Mouse (Mus musculus): ENCODE measurements around the gene Acp7.
"Not testable (repeated sequence)": the region's sequence is repeated elsewhere in the genome, so short reads cannot be mapped to it uniquely, and the experiment has no call there.

Gene Acp7

DNA sequence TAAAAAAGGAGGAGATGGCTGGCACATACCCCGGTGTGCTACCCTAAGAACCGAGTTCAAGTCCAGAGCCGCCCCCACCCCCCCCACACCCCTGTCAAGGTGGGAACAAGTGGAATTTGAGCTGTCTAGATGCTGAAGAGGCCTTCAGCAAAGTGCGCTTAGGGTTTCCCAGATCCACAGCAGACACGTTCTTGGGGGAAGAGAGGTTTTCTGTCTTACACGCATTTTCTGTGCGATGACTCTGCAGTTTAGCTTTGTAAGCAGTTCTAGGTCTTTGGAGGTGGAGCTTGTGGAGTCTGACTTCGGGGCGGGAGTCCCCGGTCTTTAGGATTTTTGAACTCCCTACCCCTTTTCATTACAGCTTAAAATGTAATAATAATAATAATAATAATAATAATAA lies at the start of gene Acp7:
Gene Acp7, minus strand, starts transcription at position 260 of the 400 bp plus-strand sequence.
- DNase-seq: no peak

DNA sequence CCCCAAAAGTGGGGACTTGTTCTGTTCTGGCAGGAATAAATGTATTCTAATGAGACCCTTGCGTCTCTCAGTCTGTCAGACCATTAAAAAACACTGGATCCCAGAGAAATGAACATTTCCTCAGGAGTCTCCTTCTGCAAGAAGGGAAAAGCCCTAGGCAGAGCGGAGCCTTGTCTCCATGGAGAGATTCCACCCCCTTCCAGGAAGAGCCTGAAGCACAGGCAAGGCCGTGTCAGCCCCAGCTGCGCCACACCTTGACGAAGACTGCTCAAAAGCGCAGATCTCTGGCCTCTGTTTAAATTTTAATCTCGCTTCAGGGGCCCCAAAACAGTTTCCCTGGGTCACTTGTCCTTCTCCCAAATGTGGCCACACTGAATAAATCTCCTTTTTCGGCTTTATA lies 46.5 kb upstream of the Acp7 start:
- DNase-seq: no peak

- no peak for DNase-seq
Observed at GRCm38 (mm10) chr7:28676811-28677541, 45.8 kb upstream of the Acp7 start.

GRCm38 (mm10) chr7:28675746-28676145 lies 44.6 kb upstream of the Acp7 start:
- peak in 1 of 2 experiments; percentile 55 for DNase-seq

- no peak for DNase-seq
Observed at GRCm38 (mm10) chr7:28674994-28675393, 43.9 kb upstream of the Acp7 start.

DNA sequence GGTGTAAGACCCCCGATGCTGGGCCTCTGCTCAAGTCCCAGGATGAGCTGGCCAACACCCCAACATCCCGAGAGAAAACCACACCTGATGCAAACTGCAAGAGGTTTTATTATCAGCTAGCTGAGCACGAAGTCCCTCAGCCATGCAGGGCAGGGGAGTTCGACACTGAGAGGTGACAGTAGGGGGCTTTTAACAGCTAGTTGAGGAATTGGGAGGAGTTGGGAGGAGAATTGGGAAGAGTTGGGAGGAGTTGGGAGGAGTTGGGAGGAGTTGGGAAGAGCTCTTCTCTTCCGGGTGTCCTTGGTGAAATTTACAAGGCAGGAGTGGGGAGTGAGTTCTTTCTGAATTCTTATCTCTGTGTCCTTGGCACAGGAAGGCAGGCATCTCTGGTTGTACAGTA lies 41.7 kb upstream of the Acp7 start:
- DNase-seq: not testable (repeated sequence)

GRCm38 (mm10) chr7:28672276-28672675 lies 41.1 kb upstream of the Acp7 start:
- DNase-seq: no peak

DNA sequence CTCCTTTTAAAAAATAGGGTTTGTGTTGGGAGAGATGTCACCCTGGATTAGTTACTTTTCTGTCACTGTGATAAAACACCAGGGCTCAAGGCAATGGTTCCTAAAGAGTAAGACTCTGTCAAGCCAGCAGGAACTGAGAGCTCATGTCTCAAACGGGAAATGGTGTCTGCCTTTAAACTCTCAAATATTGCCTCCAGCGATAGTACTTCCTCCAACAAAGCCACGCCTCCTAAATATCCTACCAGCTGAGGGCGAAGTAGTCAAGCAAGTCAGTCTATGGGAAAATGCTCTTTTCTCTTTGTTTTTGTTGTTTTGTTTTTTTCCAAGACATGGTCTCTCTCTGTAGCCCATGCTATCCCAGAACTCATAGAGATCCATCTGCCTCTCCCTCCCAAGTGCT lies 40.0 kb upstream of the Acp7 start:
- DNase-seq: no peak

DNA sequence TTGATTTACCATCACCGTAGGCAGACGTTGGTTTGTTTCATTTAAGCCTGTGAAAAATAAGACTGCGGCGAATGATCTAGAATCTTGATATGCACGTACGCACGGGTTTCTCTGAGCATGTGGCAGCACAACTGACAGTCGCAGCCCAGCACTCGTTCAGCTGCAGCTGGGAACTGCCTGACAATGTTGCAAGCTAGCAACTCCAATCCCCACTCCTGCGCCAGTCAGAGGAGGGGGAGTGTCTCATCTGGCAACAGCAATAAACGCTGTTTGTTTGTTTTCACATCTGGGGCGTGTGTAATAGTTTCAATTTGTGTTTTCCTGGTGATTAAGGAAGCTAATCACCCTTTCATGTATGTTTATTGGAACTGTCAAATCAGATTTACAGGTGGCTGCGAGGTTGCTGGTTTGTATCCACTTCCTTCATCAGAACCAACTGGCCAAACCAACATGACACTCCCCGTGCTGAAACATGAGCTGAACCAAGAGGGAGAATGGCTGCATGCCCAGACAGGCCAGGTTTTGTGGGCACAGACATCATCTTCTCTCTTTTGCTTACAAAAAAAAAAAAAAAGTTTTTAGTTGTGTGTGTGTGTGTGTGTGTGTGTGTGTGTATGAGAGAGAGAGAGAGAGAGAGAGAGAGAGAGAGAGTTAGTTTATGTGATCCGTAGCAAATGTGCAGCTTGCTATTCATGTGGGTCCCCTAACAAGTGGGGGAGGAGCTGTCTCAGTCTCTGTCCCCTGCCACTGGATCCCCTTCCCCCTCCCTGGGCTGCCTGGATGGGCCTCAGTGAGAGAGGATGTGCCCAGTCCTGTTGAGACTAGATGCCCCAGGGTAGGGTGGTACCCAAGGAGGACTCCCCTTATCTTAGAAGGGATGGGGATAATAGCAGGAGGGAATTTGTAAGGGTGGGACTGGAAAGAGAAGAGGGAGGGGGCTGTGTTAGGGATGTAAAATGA lies 34.8 kb upstream of the Acp7 start:
- peak in 1 of 2 experiments; percentile 31 for DNase-seq

DNA sequence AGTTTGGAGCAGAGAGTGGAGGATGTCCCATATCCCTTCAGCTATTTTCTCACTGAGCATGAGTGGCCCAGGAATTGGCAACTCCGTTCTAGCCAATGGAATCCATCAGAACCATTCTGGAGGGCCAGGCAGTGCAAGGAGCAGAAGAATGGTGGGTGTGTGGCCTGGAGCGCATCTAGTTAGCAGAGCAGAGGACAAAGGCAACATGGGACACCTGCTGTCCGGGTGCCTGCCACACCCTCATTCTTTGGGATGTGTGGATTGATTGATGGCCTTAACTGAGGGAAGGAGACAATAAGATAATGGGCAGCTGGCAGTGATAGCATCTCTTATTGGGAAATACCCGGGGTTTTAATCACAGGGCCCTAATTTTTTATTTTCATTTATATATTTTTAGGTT lies 25.3 kb upstream of the Acp7 start:
- no peak for DNase-seq

DNA sequence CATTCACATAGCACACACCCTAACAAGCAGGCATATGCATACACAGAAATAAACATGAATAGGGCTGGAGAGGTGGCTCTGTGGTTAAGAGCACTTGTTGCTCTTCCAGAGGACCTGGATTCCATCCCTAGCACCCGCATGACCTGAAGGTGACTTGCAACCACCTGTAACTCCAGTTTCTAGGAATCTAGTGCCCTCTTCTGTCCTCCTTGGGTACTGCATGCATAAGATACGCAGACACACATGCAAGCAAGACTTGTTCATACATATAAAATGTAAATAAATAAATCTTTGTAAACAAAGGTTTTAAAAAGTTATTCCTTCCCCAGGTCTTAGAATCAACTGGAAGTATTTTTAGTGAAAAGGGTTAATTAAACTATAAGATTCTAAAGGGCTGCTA lies 20.0 kb upstream of the Acp7 start:
- no peak for DNase-seq

- no peak for DNase-seq
Observed at GRCm38 (mm10) chr7:28647016-28647415, 15.9 kb upstream of the Acp7 start.

DNA sequence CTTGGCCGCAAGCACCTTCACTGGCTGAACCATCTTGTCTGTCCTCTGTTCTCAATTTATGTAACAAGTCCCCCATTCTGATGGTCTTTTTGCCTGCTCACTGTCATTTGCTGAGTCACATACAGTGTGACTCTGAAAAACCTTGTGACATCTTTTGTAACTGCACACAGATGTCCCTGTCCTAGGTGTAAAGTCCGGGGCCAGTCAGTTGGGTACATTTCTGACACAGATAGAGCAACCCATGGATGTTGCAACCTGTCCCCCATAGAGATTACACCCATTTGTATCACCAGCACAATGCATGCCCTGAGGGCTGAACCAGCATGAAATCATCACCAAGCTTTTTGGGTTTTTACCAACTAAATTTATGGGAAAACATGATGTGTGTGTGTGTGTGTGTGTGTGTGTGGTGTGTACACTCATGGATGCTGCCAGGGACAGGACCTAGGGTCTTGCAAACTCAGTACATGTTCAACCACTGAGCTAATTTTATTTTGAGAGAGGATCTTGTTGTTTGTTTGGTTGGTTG lies 14.9 kb upstream of the Acp7 start:
- no peak for DNase-seq

GRCm38 (mm10) chr7:28645366-28645765 lies 14.2 kb upstream of the Acp7 start:
- DNase-seq: no peak

DNA sequence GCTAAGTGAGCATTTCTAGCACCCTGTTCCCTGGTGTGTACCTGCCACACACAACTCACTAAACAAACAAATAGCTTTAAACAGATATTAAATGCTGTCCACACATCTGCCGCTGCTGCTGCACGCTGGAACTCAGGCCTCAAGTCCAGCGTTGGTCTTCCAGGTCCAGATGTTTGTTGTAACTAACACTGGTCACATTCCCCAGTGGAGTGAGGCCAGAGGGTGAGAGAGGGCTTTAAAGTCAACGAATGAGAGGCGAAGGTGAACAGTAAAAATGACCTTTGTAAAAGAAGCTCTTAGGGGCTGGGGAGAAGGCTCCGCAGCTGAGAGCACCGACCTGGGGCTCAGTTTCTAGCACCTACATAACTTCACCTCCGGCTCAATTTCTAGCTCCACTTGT lies 10.4 kb upstream of the Acp7 start:
- DNase-seq: peak; percentile 28 to 43

DNA sequence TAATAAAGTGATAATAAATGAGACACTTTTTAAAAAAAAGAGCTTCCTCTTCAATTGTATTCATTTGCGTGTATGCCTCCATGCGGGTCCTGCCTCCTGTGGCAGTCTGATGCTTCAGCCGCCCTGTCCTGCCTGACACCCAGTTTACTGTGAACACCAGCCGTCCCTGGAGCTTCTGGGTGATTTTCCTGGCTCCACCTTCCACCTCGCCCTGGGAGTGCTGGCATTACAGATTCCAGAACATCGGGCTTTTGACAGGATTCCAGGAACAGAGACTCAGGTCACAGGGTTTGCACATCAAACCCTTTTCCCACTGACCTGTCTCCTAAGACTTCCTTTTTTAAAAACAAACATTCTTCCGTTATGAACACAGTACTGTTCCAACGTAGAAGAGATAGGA lies 6.4 kb upstream of the Acp7 start:
- DNase-seq: no peak

DNA sequence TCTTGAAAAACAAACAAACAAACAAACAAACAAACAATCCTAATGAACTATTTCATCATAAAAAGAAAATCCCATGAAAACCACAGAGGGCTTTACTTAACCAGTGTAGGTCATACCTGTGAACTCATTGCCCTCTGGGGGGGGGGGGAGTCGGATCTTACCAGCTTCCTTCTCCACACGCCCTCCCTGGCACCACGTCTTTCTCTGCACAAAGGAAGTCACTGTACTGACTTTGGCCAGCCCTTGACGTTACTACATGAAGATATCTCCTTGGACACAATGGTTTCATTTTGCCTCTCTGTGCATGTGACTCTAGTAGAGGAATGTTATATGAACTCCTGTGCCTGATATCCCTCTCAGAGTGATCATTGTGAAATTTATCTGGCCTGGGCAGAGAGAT lies 3.0 kb upstream of the Acp7 start:
- DNase-seq: no peak

GRCm38 (mm10) chr7:28624791-28625190 lies 6.3 kb downstream of the Acp7 start:
- DNase-seq: no peak

- no peak for DNase-seq
Observed at GRCm38 (mm10) chr7:28619098-28619715, 11.9 kb downstream of the Acp7 start.

- DNase-seq: no peak
Observed at GRCm38 (mm10) chr7:28605951-28606350, 25.2 kb downstream of the Acp7 start.

DNA sequence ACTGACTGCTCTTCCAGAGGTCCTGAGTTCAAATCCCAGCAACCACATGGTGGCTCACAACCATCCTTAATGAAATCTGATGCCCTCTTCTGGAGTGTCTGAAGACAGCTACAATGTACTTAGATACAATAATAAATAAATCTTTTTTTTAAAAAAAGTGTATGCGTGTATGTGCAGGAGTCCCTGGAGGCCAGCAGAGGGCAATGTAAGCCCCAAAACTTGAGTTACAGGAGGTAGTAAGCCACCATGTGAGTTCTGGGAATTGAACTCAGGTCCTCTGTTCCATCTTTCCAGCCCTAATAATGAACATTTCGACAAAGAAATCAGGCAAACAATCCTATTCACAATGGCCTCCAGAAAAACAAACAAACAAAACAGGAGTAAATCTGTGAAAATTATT lies 27.3 kb downstream of the Acp7 start:
- DNase-seq: not testable (repeated sequence)

DNA sequence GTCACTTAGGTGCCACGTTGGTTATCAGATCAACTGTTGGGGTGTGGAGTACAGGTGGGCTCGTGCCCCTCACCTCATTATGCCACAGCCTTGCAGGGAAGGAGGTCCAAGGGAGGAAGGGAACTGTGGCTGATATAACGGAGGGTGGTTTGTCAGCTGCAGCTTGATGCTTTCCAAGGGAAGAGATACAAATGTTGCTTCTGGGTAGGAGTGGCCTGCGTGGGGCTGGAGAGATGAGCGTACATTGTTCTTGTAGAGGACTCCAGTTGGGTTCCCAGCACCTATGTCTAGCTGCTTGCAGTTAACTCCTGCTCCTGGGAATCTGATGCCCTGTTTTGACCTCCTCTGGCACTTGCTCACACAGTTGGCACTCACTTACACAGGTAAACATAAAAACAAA lies 28.0 kb downstream of the Acp7 start:
- DNase-seq: no peak

DNA sequence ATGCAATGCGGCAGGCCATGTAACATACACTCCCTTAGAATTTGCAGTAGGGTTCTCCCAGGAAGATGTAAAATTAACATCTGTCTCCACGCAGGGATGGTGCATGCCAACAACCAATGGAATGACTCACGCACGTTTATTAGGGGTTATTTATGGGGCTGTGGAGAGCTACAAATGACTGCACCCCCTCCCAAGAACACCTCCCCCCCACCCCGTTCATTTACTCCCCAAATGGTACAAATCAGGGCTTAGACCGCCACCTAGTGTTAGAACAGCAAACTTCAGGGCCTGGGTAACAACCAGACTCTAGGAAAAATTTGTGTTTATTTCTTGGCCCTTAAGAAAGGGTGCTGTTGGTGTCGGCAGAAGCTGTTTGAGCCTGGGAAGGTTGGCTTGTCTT lies 29.5 kb downstream of the Acp7 start:
- peak in 1 of 2 experiments; percentile 71 for DNase-seq
